Mouse (Mus musculus) hindbrain, embryonic 10.5 days (tissue): ENCODE measurements around the gene Kcnk5. TPM values are rescaled to one million over a fixed set of nuclear protein-coding genes. Genes with fewer than 3 reads are reported as not detected.

Experiments used
- DNase-seq: peaks from one replicate; pipeline ENCODE4 v3.0.0-alpha.2; 2017; ENCODE audit warnings: low spot score
- H3K27ac ChIP-seq: fragments of 300-500 bp; sonication (generic); 2 replicates; pipeline ENCODE4 v1.5.1; 2016; ENCODE audit warnings: mild to moderate bottlenecking, moderate library complexity
- H3K27me3 ChIP-seq: fragments of 300-500 bp; sonication (generic); 2 replicates; pipeline ENCODE4 v1.6.1; 2016; ENCODE audit warnings: mild to moderate bottlenecking; ENCODE audit not compliant: poor library complexity, insufficient read depth, severe bottlenecking
- H3K36me3 ChIP-seq: fragments of 300-500 bp; sonication (generic); 2 replicates; pipeline ENCODE4 v1.6.1; 2016; ENCODE audit warnings: mild to moderate bottlenecking, moderate library complexity
- H3K4me1 ChIP-seq: fragments of 300-500 bp; sonication (generic); replicated peaks from 2 replicates; pipeline ENCODE4 v1.6.1; 2016; ENCODE audit warnings: mild to moderate bottlenecking
- H3K4me3 ChIP-seq: fragments of 300-500 bp; sonication (generic); 2 replicates; pipeline ENCODE4 v1.5.1; 2016; ENCODE audit warnings: mild to moderate bottlenecking, moderate library complexity
- H3K9me3 ChIP-seq: fragments of 300-500 bp; sonication (generic); 2 replicates; pipeline ENCODE4 v1.6.1; 2016; ENCODE audit warnings: mild to moderate bottlenecking, moderate library complexity
- whole genome bisulfite sequencing: fragments of 180-500 bp; shearing (Covaris S2); methylation state at CpG from one replicate; pipeline ENCODE4 v1.1.7; 2016; 5-methylcytosine and 5-hydroxymethylcytosine counted together
- polyA plus RNA-seq: library from polyadenylated mRNA; unstranded; fragments of >200 nt; fragmentation: Nextera tagmentation; extraction: Ambion mirVana; gene quantifications from 2 replicates; pipeline ENCODE4 v1.2.1, GENCODE M21; 2016

Gene Kcnk5
- 12.4 and 13.5 TPM in 2 replicates for polyA plus RNA-seq

DNA sequence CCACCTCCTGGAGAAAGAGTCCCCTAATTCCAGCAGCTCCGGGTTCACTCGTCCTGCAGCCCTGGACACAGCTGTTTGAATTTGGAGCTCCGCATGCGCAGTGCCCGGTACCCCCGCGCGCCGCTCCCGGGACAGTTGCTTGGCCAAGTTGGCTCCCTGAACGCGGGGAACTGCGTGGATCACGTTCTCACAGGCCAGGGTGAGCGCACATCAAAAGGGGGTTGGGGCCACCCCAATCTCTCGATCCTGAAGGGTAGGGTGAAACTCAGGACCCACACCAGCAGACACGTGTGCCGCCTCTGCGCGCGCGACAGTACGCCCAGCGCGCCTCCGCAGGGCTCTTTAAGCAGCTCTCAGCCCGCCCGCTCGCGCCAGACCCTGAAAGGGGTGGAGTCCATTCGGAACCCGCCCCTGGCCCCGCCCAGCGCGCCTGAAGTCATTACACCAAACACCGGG, at the start of gene Kcnk5:
Gene Kcnk5, minus strand, starts transcription at position 344 of the 456 bp plus-strand sequence.
- Histone ChIP-seq H3K36me3 (0 out of 2 replicates have a peak, but pooled peaks cover 6% of the 10 kb centered on the region), H3K4me3 (peak within 1 kb of the TSS; percentile 69), H3K9me3 (no peaks in the 10 kb centered on the region), H3K4me1 (peaks cover 68% of the 10 kb centered on the region), H3K27me3 (0 out of 2 replicates have a peak, but pooled peaks cover 12% of the 10 kb centered on the region), H3K27ac (peak within 1 kb of the TSS; percentile 90)
- WGBS, result under 1% methylated on average over 36 of the region's 36 CpGs
- DNase-seq, result peak; percentile 94

DNA sequence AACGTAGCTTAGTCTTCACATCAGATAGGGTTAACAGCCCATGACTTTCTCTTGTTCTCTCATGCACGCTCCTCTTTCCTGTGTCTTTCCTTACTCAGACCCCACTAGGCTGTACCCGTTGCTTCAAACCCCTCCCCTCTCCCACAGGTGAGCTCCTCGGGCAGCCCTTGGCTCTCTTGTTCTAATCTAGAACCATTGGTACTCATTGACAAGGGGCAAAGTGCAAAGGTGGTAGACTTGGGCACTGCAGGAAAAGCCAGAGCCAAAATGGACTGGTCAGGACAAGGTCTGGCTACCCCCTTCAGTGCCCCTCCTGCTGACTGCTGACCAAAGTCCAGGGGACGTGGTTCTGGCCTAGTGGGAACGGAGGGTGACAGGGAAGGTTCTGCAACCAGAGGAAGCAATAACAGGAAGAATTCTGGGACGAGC, 48.5 kb upstream of the Kcnk5 start:
- H3K9me3 ChIP-seq, result no peaks in the 10 kb centered on the region
- H3K27me3 ChIP-seq, result peaks cover 3% of the 10 kb centered on the region; the same call in 1 of the 2 replicates
- peaks cover 27% of the 10 kb centered on the region for H3K4me1 ChIP-seq
- peak overlapping the region; percentile 9; the same call in 1 of the 2 replicates for H3K27ac ChIP-seq
- DNase-seq, result no peak
- H3K36me3 ChIP-seq, result no peaks in the 10 kb centered on the region
- 85% methylated on average over 7 of the region's 7 CpGs for WGBS
- no peak overlapping the region for H3K4me3 ChIP-seq

DNA sequence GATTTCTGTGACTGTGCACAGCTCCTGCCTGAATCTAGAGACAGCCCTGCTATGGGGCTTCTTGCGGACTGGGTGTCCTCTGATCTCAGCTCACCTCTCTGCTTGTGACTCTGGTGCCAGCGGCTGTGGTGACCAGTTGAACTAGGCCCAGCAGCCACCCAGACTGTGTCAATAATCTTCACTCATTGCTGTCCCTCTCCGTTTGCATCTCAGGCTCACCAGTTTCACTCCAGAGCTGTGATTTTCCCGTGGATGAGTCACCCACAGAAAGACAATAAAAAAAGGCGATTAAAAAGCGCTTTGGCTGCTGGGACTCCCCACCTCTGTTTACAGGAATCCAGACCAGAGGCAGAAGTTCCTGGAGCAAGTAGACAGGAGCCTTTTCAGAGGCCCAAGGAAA, 47.8 kb upstream of the Kcnk5 start:
- no peaks in the 10 kb centered on the region for H3K36me3 ChIP-seq
- H3K27me3 ChIP-seq, result peaks cover 3% of the 10 kb centered on the region
- no peaks in the 10 kb centered on the region for H3K9me3 ChIP-seq
- WGBS, result 85% methylated on average over 6 of the region's 6 CpGs
- H3K4me3 ChIP-seq, result no peak overlapping the region
- H3K27ac ChIP-seq, result peak overlapping the region; percentile 69
- peaks cover 33% of the 10 kb centered on the region for H3K4me1 ChIP-seq
- DNase-seq, result no peak

DNA sequence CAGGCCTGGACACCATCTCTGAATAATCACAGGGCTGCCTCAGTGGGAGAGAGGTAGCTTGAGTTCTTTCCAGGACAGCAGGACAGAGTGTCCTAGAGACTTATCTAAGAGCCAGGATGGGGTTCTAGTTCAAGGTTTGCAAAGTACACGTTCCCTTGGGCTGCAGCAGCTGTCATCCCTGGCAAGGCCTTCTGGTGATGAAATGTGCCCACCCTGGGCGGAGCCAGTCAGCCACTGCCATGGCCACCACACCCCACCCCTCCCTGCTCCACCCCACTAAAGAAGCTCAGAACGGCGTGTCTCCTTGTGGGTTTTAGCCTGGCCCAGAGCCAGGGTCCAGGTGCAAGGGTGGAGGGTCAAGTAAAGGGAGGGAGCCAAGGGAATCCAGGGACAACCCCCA, 46.7 kb upstream of the Kcnk5 start:
- peaks cover 7% of the 10 kb centered on the region for H3K27me3 ChIP-seq
- no peak for DNase-seq
- no peaks in the 10 kb centered on the region for H3K9me3 ChIP-seq
- 79% methylated on average over 4 of the region's 4 CpGs for WGBS
- H3K27ac ChIP-seq, result peak overlapping the region; percentile 69
- no peak overlapping the region for H3K4me3 ChIP-seq
- H3K36me3 ChIP-seq, result no peaks in the 10 kb centered on the region
- peaks cover 39% of the 10 kb centered on the region for H3K4me1 ChIP-seq

DNA sequence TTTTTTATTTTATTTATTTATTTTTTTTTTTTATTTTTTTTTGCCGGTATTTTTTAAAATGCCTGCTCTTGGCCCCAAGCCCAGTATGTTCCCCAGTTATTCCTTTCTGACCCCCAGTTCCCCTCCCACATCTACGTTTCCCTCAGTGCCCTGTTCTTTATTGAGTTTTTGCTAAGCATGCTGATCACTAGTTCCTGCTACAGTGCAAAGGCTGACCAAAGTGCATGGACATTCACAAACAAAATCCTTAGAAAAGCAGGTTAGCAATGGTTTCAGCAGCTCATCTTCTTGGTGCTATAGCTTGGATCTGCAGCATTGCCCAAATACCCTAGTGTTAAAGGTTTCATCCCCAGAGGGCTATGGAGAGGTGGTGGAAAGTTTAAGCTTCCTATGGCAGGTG, 45.4 kb upstream of the Kcnk5 start:
- H3K27ac ChIP-seq, result peak overlapping the region; percentile 87; the same call in 1 of the 2 replicates
- DNase-seq, result no peak
- H3K27me3 ChIP-seq, result peaks cover 7% of the 10 kb centered on the region
- 80% methylated on average over 2 of the region's 2 CpGs for WGBS
- H3K4me3 ChIP-seq, result no peak overlapping the region
- H3K4me1 ChIP-seq, result peaks cover 39% of the 10 kb centered on the region
- H3K36me3 ChIP-seq, result no peaks in the 10 kb centered on the region
- H3K9me3 ChIP-seq, result no peaks in the 10 kb centered on the region

DNA sequence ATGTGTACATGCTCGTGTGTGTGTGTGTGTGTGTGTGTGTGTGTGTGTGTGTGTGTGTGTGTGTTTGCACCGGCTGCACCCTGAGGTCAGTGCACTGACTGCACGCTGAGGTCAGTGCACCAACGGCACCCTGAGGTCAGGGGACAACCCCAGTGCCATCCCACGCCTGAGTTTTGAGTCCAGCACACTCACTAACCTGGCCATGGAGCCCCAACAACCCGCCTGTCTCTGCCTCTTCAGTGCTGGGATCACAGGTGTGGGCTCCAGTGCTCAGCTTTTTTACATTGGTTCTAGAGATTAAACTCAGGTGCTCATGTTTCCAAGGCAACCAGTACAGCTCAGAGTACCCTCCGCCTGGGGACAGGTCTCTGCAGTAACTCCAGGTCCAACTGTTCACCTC, 44.9 kb upstream of the Kcnk5 start:
- H3K27ac ChIP-seq, result peak overlapping the region; percentile 87
- H3K4me1 ChIP-seq, result peaks cover 41% of the 10 kb centered on the region
- no peak overlapping the region for H3K4me3 ChIP-seq
- peaks cover 7% of the 10 kb centered on the region for H3K27me3 ChIP-seq
- H3K9me3 ChIP-seq, result no peaks in the 10 kb centered on the region
- no peak for DNase-seq
- 44% methylated on average over 7 of the region's 7 CpGs for WGBS
- H3K36me3 ChIP-seq, result no peaks in the 10 kb centered on the region

DNA sequence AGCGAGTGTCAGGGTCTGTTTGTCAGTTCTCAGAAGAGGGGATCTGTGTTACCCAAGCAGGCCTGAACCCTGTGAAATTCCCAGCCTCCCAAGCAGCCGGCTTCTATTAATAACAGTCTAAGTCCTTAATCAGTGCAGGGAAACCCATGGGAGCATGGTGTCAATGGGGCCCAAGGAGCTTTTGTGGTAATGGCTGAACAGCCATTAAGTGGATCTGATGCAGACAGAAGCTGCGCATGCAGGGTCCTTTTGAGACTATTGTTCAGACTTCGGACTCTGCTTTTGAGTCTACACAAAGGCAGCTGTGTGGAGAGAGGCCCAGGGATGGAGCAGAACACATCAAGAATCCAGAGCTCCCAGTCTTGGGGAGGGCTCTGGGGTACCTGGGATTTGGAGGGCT, 43.9 kb upstream of the Kcnk5 start:
- Histone ChIP-seq H3K27ac (peak overlapping the region; percentile 87), H3K4me3 (no peak overlapping the region), H3K9me3 (peaks cover 2% of the 10 kb centered on the region; the same call in 1 of the 2 replicates), H3K4me1 (peaks cover 51% of the 10 kb centered on the region), H3K27me3 (peaks cover 7% of the 10 kb centered on the region), H3K36me3 (no peaks in the 10 kb centered on the region)
- 23% methylated on average over 4 of the region's 4 CpGs for WGBS
- DNase-seq, result peak; percentile 66

DNA sequence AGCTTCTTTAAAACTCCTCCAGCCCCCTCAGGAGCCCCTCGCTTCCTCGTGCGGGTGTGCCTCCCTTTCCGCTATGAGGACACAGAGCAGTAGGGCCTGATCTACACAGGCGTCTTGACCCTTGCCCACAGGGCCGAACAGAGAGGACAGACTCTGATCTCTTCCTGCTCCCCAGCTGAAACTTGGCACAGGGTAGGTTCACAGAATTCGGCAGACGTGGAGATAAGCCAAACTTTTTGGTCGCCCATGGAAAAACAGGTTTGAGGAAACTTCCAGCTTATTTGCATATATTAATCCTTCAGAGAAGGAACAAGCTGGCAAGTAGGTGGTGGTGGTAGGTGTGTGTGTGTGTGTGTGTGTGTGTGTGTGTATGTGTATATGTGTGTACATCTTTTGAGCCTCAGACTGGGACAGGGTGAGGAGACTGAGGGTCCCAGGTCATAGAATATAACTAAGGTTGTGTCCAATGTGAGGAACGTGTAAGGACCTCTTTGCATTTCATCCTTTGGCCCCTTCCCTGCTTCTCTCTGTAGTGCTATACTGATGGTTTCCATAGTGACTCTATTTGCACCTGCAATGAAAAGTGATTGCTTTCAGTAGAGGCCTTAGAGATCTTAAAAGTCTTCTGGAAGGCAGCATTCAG, 43.1 kb upstream of the Kcnk5 start:
- WGBS, result 67% methylated on average over 10 of the region's 10 CpGs
- peaks cover 2% of the 10 kb centered on the region; the same call in 1 of the 2 replicates for H3K9me3 ChIP-seq
- H3K27me3 ChIP-seq, result peaks cover 6% of the 10 kb centered on the region
- peak overlapping the region; percentile 87 for H3K27ac ChIP-seq
- DNase-seq, result no peak
- H3K4me3 ChIP-seq, result no peak overlapping the region
- H3K36me3 ChIP-seq, result no peaks in the 10 kb centered on the region
- H3K4me1 ChIP-seq, result peaks cover 58% of the 10 kb centered on the region

DNA sequence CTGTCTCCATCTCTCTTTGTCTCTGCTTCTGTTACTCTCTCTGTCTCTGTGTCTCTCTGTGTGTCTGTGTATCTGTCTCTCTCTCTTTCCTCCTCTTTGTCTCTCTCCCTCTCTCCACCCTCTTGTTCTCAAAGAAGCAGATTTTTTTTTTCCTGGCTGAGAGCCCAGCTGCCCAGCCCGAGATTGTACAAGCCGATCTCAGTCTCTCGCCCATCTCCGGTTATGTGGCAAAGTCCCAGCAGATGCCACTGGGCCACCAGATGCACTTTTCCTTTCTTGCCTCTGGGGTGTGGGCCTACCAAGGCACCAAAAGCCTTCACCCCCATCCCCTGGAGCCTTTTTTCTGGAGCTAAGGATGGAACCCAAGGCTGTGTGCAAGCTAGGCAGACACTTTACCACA, 42.6 kb upstream of the Kcnk5 start:
- DNase-seq, result no peak
- no peaks in the 10 kb centered on the region for H3K36me3 ChIP-seq
- H3K4me3 ChIP-seq, result no peak overlapping the region
- H3K27ac ChIP-seq, result peak overlapping the region; percentile 87
- WGBS, result 75% methylated on average over 4 of the region's 4 CpGs
- H3K9me3 ChIP-seq, result peaks cover 2% of the 10 kb centered on the region; the same call in 1 of the 2 replicates
- H3K4me1 ChIP-seq, result peaks cover 59% of the 10 kb centered on the region
- peaks cover 4% of the 10 kb centered on the region; the same call in 1 of the 2 replicates for H3K27me3 ChIP-seq

DNA sequence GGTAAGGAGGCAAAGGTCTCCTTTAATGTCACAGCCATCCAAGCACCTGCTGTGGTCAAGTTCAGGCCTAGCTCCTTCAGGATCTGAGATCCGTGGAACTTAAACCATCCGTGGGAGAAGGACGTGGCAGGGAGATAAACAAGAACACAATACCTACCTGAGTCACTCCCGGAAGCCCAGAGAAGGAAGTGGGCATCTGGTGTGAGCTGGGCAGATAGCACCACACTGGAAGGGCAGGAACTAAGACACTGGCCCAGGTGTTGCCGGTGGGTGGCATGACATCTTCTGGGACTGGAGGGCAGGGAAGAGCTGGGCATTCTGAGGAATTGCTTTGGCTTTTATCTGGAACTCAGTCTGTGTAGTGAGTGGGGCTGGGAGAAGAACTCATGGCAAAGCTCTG, 41.6 kb upstream of the Kcnk5 start:
- Histone ChIP-seq H3K4me3 (no peak overlapping the region), H3K4me1 (peaks cover 54% of the 10 kb centered on the region), H3K27ac (peak overlapping the region; percentile 87), H3K9me3 (peaks cover 2% of the 10 kb centered on the region; the same call in 1 of the 2 replicates), H3K36me3 (no peaks in the 10 kb centered on the region), H3K27me3 (peaks cover 4% of the 10 kb centered on the region; the same call in 1 of the 2 replicates)
- WGBS, result 91% methylated on average over 5 of the region's 5 CpGs
- DNase-seq, result no peak

DNA sequence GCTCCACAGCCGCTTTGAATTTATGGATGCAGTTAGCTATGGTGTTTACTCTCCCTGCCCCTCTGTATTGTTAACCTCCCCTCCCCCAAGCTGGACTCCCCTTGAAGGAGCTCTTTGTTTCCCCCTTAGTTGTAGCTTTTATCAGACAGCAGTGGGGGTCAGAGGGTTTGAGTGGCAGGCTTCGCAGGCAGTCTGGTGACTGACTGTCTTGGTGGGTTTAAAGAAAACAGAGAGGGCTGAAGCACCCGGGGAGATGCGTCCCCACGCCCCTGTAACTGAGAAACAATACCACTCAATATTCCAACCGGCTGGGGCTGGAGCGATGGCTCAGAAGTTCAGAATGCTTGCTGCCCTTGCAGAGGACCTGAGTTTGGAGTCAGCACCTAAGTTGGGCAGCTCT, 39.5 kb upstream of the Kcnk5 start:
- peak; percentile 48 for DNase-seq
- WGBS, result 10% methylated on average over 7 of the region's 7 CpGs

DNA sequence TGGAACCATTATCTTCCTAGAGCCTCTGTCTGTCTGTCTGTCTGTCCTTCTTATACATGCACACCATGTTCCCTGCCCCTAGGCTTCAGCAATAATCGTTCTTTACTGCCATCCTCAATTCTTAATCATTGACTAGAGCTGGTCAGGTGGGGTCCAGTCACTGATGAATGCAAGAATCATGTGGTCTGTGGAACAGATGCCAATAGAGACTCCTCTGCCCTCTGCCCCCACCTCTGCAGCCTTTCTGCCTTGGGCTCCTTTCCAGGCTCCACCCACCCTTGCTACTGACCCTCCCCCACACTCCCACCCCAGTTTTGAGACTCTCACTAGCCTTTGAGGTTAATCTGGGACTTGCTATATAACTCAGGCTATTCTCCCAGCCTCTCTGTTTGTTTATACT, 38.2 kb upstream of the Kcnk5 start:
- Histone ChIP-seq H3K36me3 (no peaks in the 10 kb centered on the region), H3K4me1 (peaks cover 41% of the 10 kb centered on the region), H3K27ac (peak overlapping the region; percentile 60), H3K27me3 (peaks cover 4% of the 10 kb centered on the region; the same call in 1 of the 2 replicates), H3K4me3 (no peak overlapping the region), H3K9me3 (peaks cover 2% of the 10 kb centered on the region; the same call in 1 of the 2 replicates)
- 73% methylated on average over 1 of the region's 1 CpGs for WGBS
- no peak for DNase-seq

More for the DNA sequence above, 39.5 kb upstream of the Kcnk5 start:
- peaks cover 2% of the 10 kb centered on the region; the same call in 1 of the 2 replicates for H3K9me3 ChIP-seq
- H3K4me1 ChIP-seq, result peaks cover 53% of the 10 kb centered on the region
- H3K27ac ChIP-seq, result peak overlapping the region; percentile 78
- no peak overlapping the region; the same call in 1 of the 2 replicates for H3K4me3 ChIP-seq
- peaks cover 4% of the 10 kb centered on the region; the same call in 1 of the 2 replicates for H3K27me3 ChIP-seq
- H3K36me3 ChIP-seq, result no peaks in the 10 kb centered on the region

DNA sequence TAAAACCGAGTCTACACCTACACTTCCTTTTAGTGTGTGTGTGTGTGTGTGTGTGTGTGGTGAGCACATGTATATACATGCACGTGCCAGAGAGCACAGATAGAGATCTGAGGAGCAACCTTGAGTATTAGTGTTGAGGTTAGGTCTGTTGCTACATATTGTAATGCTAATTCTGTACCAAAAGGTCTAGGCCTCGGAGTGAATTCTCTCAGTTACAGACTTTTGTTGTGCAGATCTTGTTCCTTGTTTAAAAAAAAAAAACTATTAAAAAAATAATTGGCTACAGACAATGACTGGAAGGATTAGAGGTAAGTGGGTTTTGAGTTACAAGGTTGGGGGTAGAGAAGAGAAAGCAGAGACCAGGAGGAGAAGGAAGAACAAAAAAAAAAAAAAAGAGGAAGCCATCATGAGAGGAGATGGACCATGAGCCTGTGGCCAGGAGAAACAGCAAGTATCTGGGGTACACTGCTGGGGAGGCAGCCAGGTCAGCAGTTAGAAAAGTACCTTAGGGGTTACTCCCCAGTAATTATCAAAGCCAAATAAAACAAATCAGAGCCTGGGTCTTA, 35.8 kb upstream of the Kcnk5 start:
- Histone ChIP-seq H3K4me3 (no peak overlapping the region), H3K4me1 (peaks cover 34% of the 10 kb centered on the region), H3K27me3 (no peaks in the 10 kb centered on the region), H3K36me3 (no peaks in the 10 kb centered on the region), H3K27ac (peak overlapping the region; percentile 56; the same call in 1 of the 2 replicates), H3K9me3 (peaks cover 2% of the 10 kb centered on the region; the same call in 1 of the 2 replicates)
- 37% methylated on average over 3 of the region's 3 CpGs for WGBS
- DNase-seq, result no peak
